Mouse (Mus musculus) erythroblast, embryonic 14.5 days (primary cell): Measurements from ENCODE around the gene Atg2a. TPM values are rescaled to one million over a fixed set of nuclear protein-coding genes. Genes with fewer than 3 reads are reported as not detected.
A peak's percentile ranks its signal among the peaks of the same experiment; 100 is the strongest.
"Not testable (repeated sequence)": the region's sequence is repeated elsewhere in the genome, so short reads cannot be mapped to it uniquely, and the experiment has no call there.

Experiments used
- H3K27me3 ChIP-seq: 2 replicates; pipeline ENCODE4 v1.6.1; 2012; ENCODE audit warnings: inconsistent platforms; ENCODE audit not compliant: control insufficient read depth
- H3K36me3 ChIP-seq: 2 replicates; pipeline ENCODE4 v1.6.1; 2012; ENCODE audit warnings: mild to moderate bottlenecking, inconsistent platforms; ENCODE audit not compliant: control insufficient read depth
- H3K4me1 ChIP-seq: 2 replicates; pipeline ENCODE4 v1.6.1; 2012; ENCODE audit warnings: inconsistent platforms; ENCODE audit not compliant: control insufficient read depth
- H3K4me3 ChIP-seq: replicated peaks from 2 replicates; pipeline ENCODE3; 2012; ENCODE audit warnings: moderate library complexity, mild to moderate bottlenecking, inconsistent platforms
- H3K9me3 ChIP-seq: 2 replicates; pipeline ENCODE4 v1.6.1; 2012; ENCODE audit warnings: low read length, inconsistent platforms, mixed read lengths; ENCODE audit not compliant: control insufficient read depth
- GATA1 ChIP-seq: IDR thresholded peaks from 2 replicates; pipeline ENCODE4 v1.6.1; 2012; ENCODE audit warnings: low read length, inconsistent platforms, mixed read lengths
- TAL1 ChIP-seq: IDR thresholded peaks from 3 replicates; pipeline ENCODE4 v1.6.1; 2012; ENCODE audit warnings: low read length, inconsistent platforms, mixed read lengths
- polyA plus RNA-seq: library from polyadenylated mRNA; stranded (reverse); fragments of >175 nt; gene quantifications from 2 replicates; pipeline ENCODE4 v1.2.3, GENCODE M21; 2012

Atg2a gene
- polyA plus RNA-seq, 1 experiment, result 5.6 TPM

DNA sequence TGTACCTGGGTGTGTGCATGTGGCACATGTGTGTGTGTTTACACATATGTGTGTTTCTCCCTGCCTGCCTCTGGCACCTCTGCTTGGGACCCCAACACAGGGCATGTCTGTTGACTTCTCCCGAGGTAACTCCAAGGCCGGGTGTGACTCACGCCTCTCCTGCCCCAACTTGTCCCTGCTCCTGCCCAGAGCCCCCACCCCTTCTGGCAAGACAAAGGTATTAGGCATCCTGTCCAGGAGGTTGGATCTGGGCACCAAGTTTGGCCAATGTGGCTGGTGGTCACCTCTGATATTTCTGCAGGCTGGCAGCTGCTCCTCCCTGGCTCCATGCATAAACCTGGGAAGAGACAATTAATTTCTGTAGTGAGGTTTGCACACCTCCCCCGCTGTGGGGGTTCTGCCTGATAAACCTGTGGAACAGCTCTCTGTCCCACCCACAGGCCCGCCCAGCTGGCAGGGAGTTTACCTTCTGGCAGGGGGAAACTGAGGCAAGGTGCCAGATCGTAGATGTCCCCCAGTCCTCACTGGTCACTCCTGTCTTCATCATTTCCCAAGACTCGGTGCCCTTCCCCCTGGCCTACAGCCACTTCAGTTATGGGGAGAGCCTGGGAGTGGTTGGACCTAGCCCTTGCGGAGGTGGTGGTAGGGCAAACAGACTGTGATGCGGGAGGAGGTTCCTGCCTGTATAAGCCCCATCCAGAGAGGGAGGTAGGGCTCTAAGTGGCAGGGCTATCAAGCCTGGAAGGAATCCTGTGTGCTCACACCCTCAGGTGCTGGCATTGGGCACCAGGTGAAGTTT is 66.5 kb downstream of the Atg2a start:
- Histone ChIP-seq H3K4me3 (peak overlapping the region; percentile 80), H3K27me3 (no peaks in the 10 kb centered on the region), H3K36me3 (peaks cover 29% of the 10 kb centered on the region), H3K4me1 (peaks cover 53% of the 10 kb centered on the region), H3K9me3 (no peaks in the 10 kb centered on the region)
- TF ChIP-seq TAL1 (no peak), GATA1 (no peak)

DNA sequence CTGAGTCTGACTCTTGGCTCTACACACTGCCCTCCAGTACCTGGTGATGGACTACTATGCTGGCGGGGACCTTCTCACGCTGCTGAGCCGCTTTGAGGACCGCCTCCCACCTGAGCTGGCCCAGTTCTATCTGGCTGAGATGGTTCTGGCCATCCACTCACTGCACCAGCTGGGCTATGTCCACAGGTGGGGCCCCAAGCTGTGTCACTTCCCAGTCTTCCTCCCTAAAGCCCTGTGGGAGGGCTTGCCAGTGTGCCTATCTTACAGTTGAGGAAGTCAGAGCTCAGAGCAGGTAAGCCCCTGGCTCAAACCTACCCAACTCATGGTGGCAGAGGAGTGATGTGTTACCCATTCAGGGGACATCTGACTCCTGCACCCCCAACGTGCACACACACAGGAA is 68.7 kb downstream of the Atg2a start:
- Histone ChIP-seq H3K4me3 (no peak overlapping the region), H3K36me3 (peaks cover 52% of the 10 kb centered on the region), H3K27me3 (no peaks in the 10 kb centered on the region), H3K4me1 (peaks cover 31% of the 10 kb centered on the region), H3K9me3 (no peaks in the 10 kb centered on the region)
- TF ChIP-seq TAL1 (no peak), GATA1 (no peak)

DNA sequence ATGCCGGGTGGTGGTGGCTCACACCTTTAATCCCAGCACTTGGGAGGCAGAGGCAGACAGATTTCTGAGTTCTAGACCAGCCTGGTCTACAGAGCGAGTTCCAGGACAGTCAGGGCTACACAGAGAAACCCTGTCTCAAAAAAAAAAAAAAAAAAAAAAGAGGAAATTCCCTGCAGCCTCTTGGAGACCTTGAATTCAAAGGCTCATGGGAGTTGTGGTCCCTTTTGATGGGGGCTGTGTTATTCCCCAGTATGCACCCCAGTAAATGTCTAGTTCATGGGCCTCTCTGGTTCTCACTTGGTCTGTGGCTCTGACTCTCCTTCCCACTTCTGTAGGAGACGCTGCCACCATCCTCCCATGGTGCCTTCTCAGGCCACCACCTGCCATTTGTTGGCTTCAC is 70.3 kb downstream of the Atg2a start:
- Histone ChIP-seq H3K4me1 (peaks cover 18% of the 10 kb centered on the region), H3K36me3 (peaks cover 68% of the 10 kb centered on the region)
- not testable (repeated sequence) for H3K9me3 ChIP-seq, H3K27me3 ChIP-seq, H3K4me3 ChIP-seq

Other genes with a start within 250 kb of the Atg2a start
- 38.5 and 46.1 TPM in 2 replicates for gene Capn1, start 225.8 kb upstream of the Atg2a start, polyA plus RNA-seq
- gene Syvn1, start 195.1 kb upstream of the Atg2a start, polyA plus RNA-seq, result 9.5 and 10.2 TPM in 2 replicates
- 4.9 and 6.3 TPM in 2 replicates for gene Mrpl49, start 183.9 kb upstream of the Atg2a start, polyA plus RNA-seq
- 521 and 530 TPM in 2 replicates for gene Fau, start 183.8 kb upstream of the Atg2a start, polyA plus RNA-seq
- 8.6 and 9.3 TPM in 2 replicates for gene Znhit2, start 180.5 kb upstream of the Atg2a start, polyA plus RNA-seq
- gene Tm7sf2, start 173.3 kb upstream of the Atg2a start, polyA plus RNA-seq, result 0.31 and 1.4 TPM in 2 replicates
- gene Vps51, start 164.4 kb upstream of the Atg2a start, polyA plus RNA-seq, result 3.9 and 4.9 TPM in 2 replicates
- gene Tmem262, start 161.6 kb upstream of the Atg2a start, polyA plus RNA-seq, result not detected in 2 replicates
- gene Gm28374, start 159.4 kb upstream of the Atg2a start, polyA plus RNA-seq, result 0.06 TPM in 1 of 2 replicates, not detected in the other
- 5.1 and 6.9 TPM in 2 replicates for gene Zfpl1, start 156.7 kb upstream of the Atg2a start, polyA plus RNA-seq
- 2.2 and 2.3 TPM in 2 replicates for gene Cdca5, start 156.7 kb upstream of the Atg2a start, polyA plus RNA-seq
- 1.3 and 1.4 TPM in 2 replicates for gene AC131692.1, start 147.2 kb upstream of the Atg2a start, polyA plus RNA-seq
- 0.26 and 0.35 TPM in 2 replicates for gene Naaladl1, start 135.9 kb upstream of the Atg2a start, polyA plus RNA-seq
- gene Sac3d1, start 123.0 kb upstream of the Atg2a start, polyA plus RNA-seq, result 7.2 TPM in 2 replicates
- 87.4 and 91.3 TPM in 2 replicates for gene Snx15, start 113.4 kb upstream of the Atg2a start, polyA plus RNA-seq
- gene Batf2, start 100.7 kb upstream of the Atg2a start, polyA plus RNA-seq, result 0.03 TPM in 1 of 2 replicates, not detected in the other
- gene Arl2, start 100.1 kb upstream of the Atg2a start, polyA plus RNA-seq, result 9.5 and 10.8 TPM in 2 replicates
- gene Majin, start 57.3 kb upstream of the Atg2a start, polyA plus RNA-seq, result not detected in 2 replicates
- not detected in 2 replicates for gene Gpha2, start 15.3 kb upstream of the Atg2a start, polyA plus RNA-seq
- 2.8 and 3.0 TPM in 2 replicates for gene Ppp2r5b, start 5.8 kb upstream of the Atg2a start, polyA plus RNA-seq
- 31.6 and 32.9 TPM in 2 replicates for gene Ehd1, start 35.1 kb downstream of the Atg2a start, polyA plus RNA-seq
- gene Cdc42bpg, start 64.8 kb downstream of the Atg2a start, polyA plus RNA-seq, result 0.62 and 0.69 TPM in 2 replicates
- 6.4 and 8.3 TPM in 2 replicates for gene Men1, start 93.3 kb downstream of the Atg2a start, polyA plus RNA-seq
- 1.2 and 2.1 TPM in 2 replicates for gene Map4k2, start 99.5 kb downstream of the Atg2a start, polyA plus RNA-seq
- gene Sf1, start 122.0 kb downstream of the Atg2a start, polyA plus RNA-seq, result 134 and 140 TPM in 2 replicates
- 0.08 and 0.14 TPM in 2 replicates for gene Pygm, start 142.7 kb downstream of the Atg2a start, polyA plus RNA-seq
- 0.71 and 0.73 TPM in 2 replicates for gene Rasgrp2, start 157.7 kb downstream of the Atg2a start, polyA plus RNA-seq
- gene Nrxn2, start 177.1 kb downstream of the Atg2a start, polyA plus RNA-seq, result 0.03 TPM in 1 of 2 replicates, not detected in the other